Mouse (Mus musculus) small intestine, adult 2 months (tissue): Measurements from ENCODE around the gene Ccnq.

ENCODE experiments used
- CTCF ChIP-seq: fragments of 200-500 bp; IDR thresholded peaks from 2 replicates; pipeline ENCODE4 v1.5.1; 2012; ENCODE audit warnings: low read depth, mild to moderate bottlenecking, control low read depth, inconsistent platforms, low read length, moderate library complexity, mixed read lengths; ENCODE audit not compliant: insufficient replicate concordance, insufficient read length; ENCODE audit errors: extremely low read depth
- POLR2A ChIP-seq: fragments of 200-500 bp; IDR thresholded peaks from 2 replicates; pipeline ENCODE4 v1.6.1; 2012; ENCODE audit warnings: low read depth, mild to moderate bottlenecking, control low read depth, inconsistent platforms, low read length, moderate library complexity

DNA sequence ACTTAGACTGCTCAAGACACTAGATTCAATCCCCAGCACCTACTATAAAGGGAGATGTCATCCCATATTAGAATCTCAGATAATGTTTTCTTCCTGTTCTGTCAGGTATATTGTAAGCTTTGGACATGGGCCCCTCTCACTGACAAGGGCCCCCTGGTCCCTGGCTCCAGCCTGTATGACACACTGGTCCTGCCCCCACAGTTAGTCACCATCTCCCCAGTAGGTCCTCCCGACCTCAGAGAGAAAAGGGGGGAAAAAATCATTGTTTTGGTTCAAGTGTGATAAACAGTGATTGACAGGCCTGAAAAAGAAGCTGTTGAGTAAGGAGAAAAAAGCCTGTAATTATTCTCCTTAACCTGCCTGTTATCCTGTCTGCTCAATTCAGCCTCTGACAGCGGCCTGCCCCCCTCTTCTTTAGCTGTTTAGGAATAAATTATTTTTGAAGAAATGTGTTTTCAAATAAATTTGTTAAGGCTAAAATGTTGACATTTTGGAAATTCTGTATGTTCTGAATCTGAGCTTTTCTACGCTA, 14.6 kb downstream of the Ccnq start:
- TF ChIP-seq CTCF: no peak
- no peak for TF ChIP-seq POLR2A
